Mouse (Mus musculus): ENCODE measurements around the gene 1700017B05Rik.

- TF ChIP-seq POLR2AphosphoS2 (IDR thresholded peaks at IDR 0.05; ENCODE audit: insufficient read length, low read depth) (peak; percentile 40), POLR2A (IDR thresholded peaks at IDR 0.05; ENCODE audit: insufficient read length, low read depth) (peak; percentile 28), MYOG (IDR thresholded peaks at IDR 0.05; ENCODE audit: control insufficient read depth in 1 of 3, insufficient read depth in 1 of 3, insufficient read length in 2 of 3, low read depth in 2 of 3) (no peak), MAX (IDR thresholded peaks at IDR 0.05; ENCODE audit: low read depth) (no peak), USF1 (IDR thresholded peaks at IDR 0.05; ENCODE audit: low read depth) (no peak), E2F4 (IDR thresholded peaks at IDR 0.05; ENCODE audit: insufficient read depth) (no peak)
Measured at GRCm38 (mm10) chr9:57261516-57261912, 898 bp downstream of the 1700017B05Rik start.
